Mouse (Mus musculus) hindbrain, embryonic 16.5 days (tissue): ENCODE measurements at regions not wholly inside any gene's neighbourhood (a gene's known extent, or its start where the extent isn't known, plus 50 kb on each side); places are given as distances from the start of the nearest gene placed in this dataset.

ENCODE experiments used
- ATAC-seq: fragments of 200-750 bp; cut with Nextera tagmentation; 2 replicates; pipeline ENCODE4 v1.8.0; 2017; ENCODE audit warnings: moderate TSS enrichment, moderate library complexity
- H3K27ac ChIP-seq: fragments of 300-500 bp; sonication (generic); 2 replicates; pipeline ENCODE4 v1.5.1; 2014; ENCODE audit warnings: low read depth, mild to moderate bottlenecking, control low read depth, low read length, moderate library complexity
- H3K27me3 ChIP-seq: fragments of 300-500 bp; sonication (generic); replicated peaks from 2 replicates; pipeline ENCODE4 v1.6.1; 2014; ENCODE audit warnings: low read length; ENCODE audit not compliant: control insufficient read depth, insufficient read depth
- H3K36me3 ChIP-seq: fragments of 300-500 bp; sonication (generic); 2 replicates; pipeline ENCODE4 v1.6.1; 2014; ENCODE audit warnings: mild to moderate bottlenecking, low read length, moderate library complexity, mixed read lengths; ENCODE audit not compliant: control insufficient read depth, insufficient read depth
- H3K4me1 ChIP-seq: fragments of 300-500 bp; sonication (generic); 2 replicates; pipeline ENCODE4 v1.6.1; 2014; ENCODE audit warnings: low read depth, low read length; ENCODE audit not compliant: control insufficient read depth, insufficient read depth
- H3K4me2 ChIP-seq: fragments of 300-500 bp; sonication (generic); 2 replicates; pipeline ENCODE4 v1.6.1; 2014; ENCODE audit warnings: mild to moderate bottlenecking, low read length, control low read depth, moderate library complexity
- H3K4me3 ChIP-seq: fragments of 300-500 bp; sonication (generic); 2 replicates; pipeline ENCODE4 v1.5.1; 2014; ENCODE audit warnings: mild to moderate bottlenecking, low read length, control low read depth, moderate library complexity
- H3K9ac ChIP-seq: fragments of 300-500 bp; sonication (generic); 2 replicates; pipeline ENCODE4 v1.6.1; 2014; ENCODE audit warnings: low read depth, mild to moderate bottlenecking, control low read depth, low read length, moderate library complexity
- H3K9me3 ChIP-seq: fragments of 300-500 bp; sonication (generic); 2 replicates; pipeline ENCODE4 v1.6.1; 2014; ENCODE audit warnings: mild to moderate bottlenecking, low read length, moderate library complexity; ENCODE audit not compliant: control insufficient read depth
- whole genome bisulfite sequencing: fragments of 180-500 bp; shearing (Covaris S2); extraction: QIAGEN DNeasy Blood & Tissue Kit; methylation state at CpG from one replicate; pipeline ENCODE4 v1.1.7; 2014; 5-methylcytosine and 5-hydroxymethylcytosine counted together

DNA sequence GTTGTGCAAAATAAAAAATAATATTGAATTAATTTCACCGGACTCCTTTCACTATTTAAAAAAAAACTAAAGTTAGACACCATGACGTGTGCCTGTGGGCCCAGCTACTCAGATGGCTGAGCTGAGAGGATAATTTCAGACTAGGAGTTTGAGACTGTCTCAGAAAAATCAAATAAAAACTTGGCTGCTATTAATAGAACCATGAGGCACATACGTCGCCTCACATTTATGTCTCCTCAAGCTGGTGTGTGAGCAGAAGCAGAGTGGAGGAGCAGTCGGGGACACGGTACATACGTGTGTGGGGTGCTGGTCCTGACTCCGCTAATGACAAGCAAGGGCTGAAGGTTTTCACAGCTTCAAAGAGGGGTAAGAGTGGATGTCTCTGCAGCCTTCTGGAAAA is 52.8 kb upstream of the Dmrtb1 start:
- ATAC-seq, result no peak
- Histone ChIP-seq H3K9ac (no peak overlapping the region), H3K27ac (no peak overlapping the region), H3K4me1 (peaks cover 8% of the 10 kb centered on the region), H3K36me3 (no peaks in the 10 kb centered on the region), H3K4me2 (no peak overlapping the region), H3K9me3 (no peaks in the 10 kb centered on the region), H3K4me3 (no peak overlapping the region), H3K27me3 (no peaks in the 10 kb centered on the region)
- 90% methylated on average over 8 of the region's 8 CpGs for WGBS

DNA sequence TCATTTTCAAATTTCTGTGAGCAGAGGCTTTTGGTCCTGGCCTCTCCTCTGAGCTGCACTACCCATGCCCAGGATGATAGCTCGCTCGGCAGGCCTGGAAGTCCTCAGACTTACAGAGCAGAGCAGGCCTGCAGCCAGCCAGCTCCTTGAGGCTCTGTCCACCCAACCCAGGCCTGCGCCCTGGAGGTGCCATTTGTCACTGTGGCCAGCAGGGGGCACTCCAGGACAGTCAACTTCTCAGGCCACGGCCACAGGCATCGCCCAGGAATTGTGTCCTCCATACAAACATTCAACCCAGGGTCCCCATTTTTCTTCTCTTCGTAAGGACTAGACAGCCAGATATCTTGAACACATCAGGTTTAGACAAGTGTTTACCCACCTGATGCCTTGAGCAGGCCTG is 53.9 kb upstream of the Dmrtb1 start:
- Histone ChIP-seq H3K27me3 (no peaks in the 10 kb centered on the region), H3K9me3 (no peaks in the 10 kb centered on the region), H3K9ac (peak overlapping the region; percentile 23), H3K4me2 (no peak overlapping the region), H3K4me3 (no peak overlapping the region), H3K27ac (no peak overlapping the region), H3K4me1 (peaks cover 8% of the 10 kb centered on the region), H3K36me3 (no peaks in the 10 kb centered on the region)
- WGBS, result 9% methylated on average over 6 of the region's 6 CpGs
- peak; percentile 87 for ATAC-seq

GRCm38 (mm10) chr4:107738776-107739175 is 54.7 kb upstream of the Dmrtb1 start:
- Histone ChIP-seq H3K9ac (no peak overlapping the region), H3K4me1 (peaks cover 8% of the 10 kb centered on the region), H3K36me3 (no peaks in the 10 kb centered on the region), H3K4me2 (no peak overlapping the region), H3K27ac (no peak overlapping the region), H3K27me3 (no peaks in the 10 kb centered on the region), H3K4me3 (no peak overlapping the region), H3K9me3 (no peaks in the 10 kb centered on the region)
- WGBS, result 76% methylated on average over 9 of the region's 9 CpGs
- peak; percentile 10; the same call in 1 of the 2 replicates for ATAC-seq

DNA sequence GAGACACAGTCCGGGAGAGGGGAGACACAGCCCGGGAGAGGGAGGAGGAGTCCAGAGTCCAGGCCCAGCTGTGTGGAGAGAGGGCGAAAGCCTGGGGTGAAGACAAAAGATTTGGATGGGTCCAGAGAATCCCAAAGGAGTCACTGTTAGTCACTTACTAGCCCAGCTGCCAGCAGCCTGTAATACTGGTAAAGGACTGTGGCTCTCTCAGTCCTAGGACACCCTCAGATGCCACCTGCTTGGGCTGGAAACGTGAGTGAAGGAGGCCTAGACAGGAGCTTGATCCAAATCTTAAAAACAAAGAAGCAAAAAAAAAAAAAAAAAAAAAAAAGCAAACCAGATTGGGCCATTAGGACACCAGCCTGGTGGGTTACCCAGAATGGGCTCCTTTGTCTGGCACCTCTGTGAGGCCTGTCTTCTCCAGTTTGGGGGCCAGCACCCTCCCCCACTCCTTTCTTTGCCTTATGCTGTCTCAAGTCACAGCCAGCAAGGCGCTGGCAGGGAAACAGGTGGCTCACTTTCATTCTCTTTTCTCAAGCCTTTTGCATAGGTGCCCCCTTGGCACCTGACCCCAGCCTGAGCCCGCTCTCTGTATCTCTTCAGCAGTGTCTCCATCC is 55.9 kb upstream of the Dmrtb1 start:
- H3K4me1 ChIP-seq, result peaks cover 10% of the 10 kb centered on the region
- ATAC-seq, result no peak
- no peak overlapping the region for H3K4me2 ChIP-seq
- H3K36me3 ChIP-seq, result no peaks in the 10 kb centered on the region
- H3K27me3 ChIP-seq, result no peaks in the 10 kb centered on the region
- peak overlapping the region; percentile 26; the same call in 1 of the 2 replicates for H3K9ac ChIP-seq
- H3K4me3 ChIP-seq, result no peak overlapping the region
- H3K9me3 ChIP-seq, result no peaks in the 10 kb centered on the region
- WGBS, result 60% methylated on average over 6 of the region's 6 CpGs
- H3K27ac ChIP-seq, result no peak overlapping the region

GRCm38 (mm10) chr4:107743646-107744045 is 58.4 kb upstream of the Lrp8 start:
- Histone ChIP-seq H3K9me3 (no peaks in the 10 kb centered on the region), H3K9ac (no peak overlapping the region)
- WGBS, result 74% methylated on average over 2 of the region's 2 CpGs

DNA sequence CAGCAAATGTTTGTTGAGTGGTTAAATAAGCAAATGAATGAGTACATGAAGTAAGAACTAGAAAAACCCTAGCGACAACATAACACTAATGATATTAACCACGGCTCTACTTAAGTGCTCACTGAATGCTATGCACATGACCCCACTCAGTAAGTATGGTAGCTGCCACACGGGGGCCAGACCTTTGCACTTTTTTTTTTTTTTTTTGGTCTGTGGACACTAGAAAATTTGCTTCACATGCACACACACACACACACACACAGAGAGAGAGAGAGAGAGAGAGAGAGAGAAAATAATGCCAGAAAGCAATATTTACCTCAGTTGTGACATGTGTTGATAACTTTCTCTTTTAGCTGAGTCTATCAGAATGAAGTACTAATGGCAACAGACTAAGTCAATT is 55.7 kb upstream of the Lrp8 start:
- 84% methylated on average over 3 of the region's 3 CpGs for WGBS
- ATAC-seq, result no peak
- Histone ChIP-seq H3K27me3 (no peaks in the 10 kb centered on the region), H3K36me3 (no peaks in the 10 kb centered on the region), H3K4me1 (peaks cover 13% of the 10 kb centered on the region), H3K27ac (no peak overlapping the region), H3K4me3 (no peak overlapping the region), H3K9me3 (no peaks in the 10 kb centered on the region), H3K4me2 (no peak overlapping the region), H3K9ac (no peak overlapping the region)

More at GRCm38 (mm10) chr4:107743646-107744045, 58.4 kb upstream of the Lrp8 start:
- peaks cover 22% of the 10 kb centered on the region for H3K4me1 ChIP-seq
- peak overlapping the region; percentile 29; the same call in 1 of the 2 replicates for H3K27ac ChIP-seq
- H3K27me3 ChIP-seq, result no peaks in the 10 kb centered on the region
- ATAC-seq, result no peak
- H3K36me3 ChIP-seq, result no peaks in the 10 kb centered on the region
- H3K4me2 ChIP-seq, result no peak overlapping the region
- H3K4me3 ChIP-seq, result no peak overlapping the region

- no peak overlapping the region for H3K4me3 ChIP-seq
- H3K27ac ChIP-seq, result no peak overlapping the region
- no peak overlapping the region for H3K4me2 ChIP-seq
- 86% methylated on average over 5 of the region's 5 CpGs for WGBS
- H3K4me1 ChIP-seq, result peaks cover 13% of the 10 kb centered on the region
- no peak overlapping the region for H3K9ac ChIP-seq
- no peaks in the 10 kb centered on the region for H3K27me3 ChIP-seq
- no peaks in the 10 kb centered on the region for H3K36me3 ChIP-seq
- ATAC-seq, result no peak
- no peaks in the 10 kb centered on the region for H3K9me3 ChIP-seq
Measured at GRCm38 (mm10) chr4:107746923-107747431, 55.1 kb upstream of the Lrp8 start.

DNA sequence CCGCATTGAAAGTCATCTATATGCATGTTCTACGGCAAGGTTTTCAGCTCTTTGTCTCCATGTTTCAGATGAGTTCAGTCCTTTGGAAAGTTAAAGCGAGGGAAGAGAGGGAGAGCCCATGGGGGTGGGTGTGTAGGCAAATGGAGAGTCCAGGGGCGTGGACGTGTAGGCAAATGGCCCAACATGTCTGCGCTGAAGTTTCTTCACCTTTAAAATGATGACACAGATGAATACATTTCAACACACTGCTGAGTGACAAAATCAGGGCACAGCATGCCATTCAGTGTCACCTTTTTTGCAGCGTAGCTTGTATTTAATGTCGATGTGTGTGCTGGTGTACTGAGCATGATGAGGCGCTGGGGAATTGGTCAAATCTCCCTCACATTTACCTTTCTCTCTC is 54.6 kb upstream of the Lrp8 start:
- WGBS, result 86% methylated on average over 9 of the region's 9 CpGs
- no peaks in the 10 kb centered on the region for H3K36me3 ChIP-seq
- no peak for ATAC-seq
- no peak overlapping the region for H3K9ac ChIP-seq
- H3K27me3 ChIP-seq, result no peaks in the 10 kb centered on the region
- H3K4me2 ChIP-seq, result no peak overlapping the region
- peaks cover 13% of the 10 kb centered on the region for H3K4me1 ChIP-seq
- no peak overlapping the region for H3K4me3 ChIP-seq
- no peaks in the 10 kb centered on the region for H3K9me3 ChIP-seq
- no peak overlapping the region for H3K27ac ChIP-seq

DNA sequence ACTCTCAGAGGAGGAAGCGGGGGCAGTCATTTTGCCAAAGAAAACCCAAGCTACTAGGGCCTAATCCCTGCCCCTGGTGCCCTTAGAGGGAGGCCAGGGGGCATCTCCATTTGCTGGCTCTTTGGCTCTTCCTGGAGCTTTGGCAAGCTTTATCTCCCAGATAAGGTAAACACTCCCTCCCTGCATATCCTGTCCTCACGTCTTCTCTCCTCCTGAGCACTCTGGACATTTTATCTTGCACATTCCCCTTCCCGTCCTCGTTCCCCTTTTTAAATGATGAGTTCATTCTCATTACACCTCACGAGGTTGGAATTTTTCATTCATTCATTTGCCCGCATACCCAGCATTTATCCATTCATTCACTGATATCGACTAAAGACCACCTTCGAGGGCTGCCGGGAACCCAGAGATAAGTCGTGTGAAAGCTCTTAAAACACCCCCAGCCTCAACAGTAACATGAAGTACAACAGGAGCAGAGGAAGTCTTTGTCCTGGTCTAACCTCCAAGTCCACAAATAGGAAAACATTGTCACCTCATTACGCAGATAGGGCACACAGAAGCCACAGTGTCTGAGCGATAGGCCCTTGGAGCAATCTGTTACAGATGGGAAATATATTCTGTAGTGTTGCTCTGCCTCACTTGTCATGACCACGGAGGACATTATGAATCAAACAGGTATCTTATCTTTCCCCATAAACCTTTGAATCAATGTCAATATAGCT is 54.0 kb upstream of the Lrp8 start:
- no peak overlapping the region for H3K9ac ChIP-seq
- whole genome bisulfite sequencing, result 86% methylated on average over 13 of the region's 13 CpGs
- no peak overlapping the region for H3K4me2 ChIP-seq
- ATAC-seq, result no peak
- no peaks in the 10 kb centered on the region for H3K27me3 ChIP-seq
- no peak overlapping the region for H3K4me3 ChIP-seq
- peaks cover 13% of the 10 kb centered on the region for H3K4me1 ChIP-seq
- no peak overlapping the region for H3K27ac ChIP-seq
- H3K9me3 ChIP-seq, result no peaks in the 10 kb centered on the region
- no peaks in the 10 kb centered on the region for H3K36me3 ChIP-seq
